Mouse (Mus musculus) heart, embryonic 13.5 days (tissue): ENCODE results near the gene Sh3bgr. TPM values are rescaled to one million over a fixed set of nuclear protein-coding genes. Genes with fewer than 3 reads are reported as not detected.

Source experiments
- ATAC-seq: fragments of 200-750 bp; cut with Nextera tagmentation; 2 replicates; pipeline ENCODE4 v1.8.0; 2017; ENCODE audit warnings: moderate TSS enrichment; ENCODE audit not compliant: insufficient number of reproducible peaks, low FRiP score, low TSS enrichment; ENCODE audit errors: extremely low read depth
- H3K27ac ChIP-seq: fragments of 300-500 bp; sonication (generic); replicated peaks from 2 replicates; pipeline ENCODE4 v1.5.1; 2015; ENCODE audit warnings: moderate library complexity, mild to moderate bottlenecking, inconsistent platforms
- H3K27me3 ChIP-seq: fragments of 300-500 bp; sonication (generic); replicated peaks from 2 replicates; pipeline ENCODE4 v1.6.1; 2015; ENCODE audit warnings: mild to moderate bottlenecking, inconsistent platforms
- H3K36me3 ChIP-seq: fragments of 300-500 bp; sonication (generic); 2 replicates; pipeline ENCODE4 v1.6.1; 2015; ENCODE audit warnings: mild to moderate bottlenecking, inconsistent platforms
- H3K4me1 ChIP-seq: fragments of 300-500 bp; sonication (generic); 2 replicates; pipeline ENCODE4 v1.6.1; 2015; ENCODE audit warnings: inconsistent platforms
- H3K4me2 ChIP-seq: fragments of 300-500 bp; sonication (generic); 2 replicates; pipeline ENCODE4 v1.6.1; 2015; ENCODE audit warnings: inconsistent platforms, mild to moderate bottlenecking, moderate library complexity
- H3K4me3 ChIP-seq: fragments of 300-500 bp; sonication (generic); 2 replicates; pipeline ENCODE4 v1.5.1; 2015; ENCODE audit warnings: moderate library complexity, mild to moderate bottlenecking, inconsistent platforms
- H3K9ac ChIP-seq: fragments of 300-500 bp; sonication (generic); 2 replicates; pipeline ENCODE4 v1.6.1; 2015; ENCODE audit warnings: inconsistent platforms, mild to moderate bottlenecking, moderate library complexity
- H3K9me3 ChIP-seq: fragments of 300-500 bp; sonication (generic); 2 replicates; pipeline ENCODE4 v1.6.1; 2016; ENCODE audit warnings: inconsistent platforms
- WGBS: fragments of 180-500 bp; shearing (Covaris S2); methylation state at CpG from one replicate; pipeline ENCODE4 v1.1.7; 2015; ENCODE audit warnings: mixed read lengths; 5-methylcytosine and 5-hydroxymethylcytosine counted together
- polyA plus RNA-seq: library from polyadenylated mRNA; unstranded; fragments of >200 nt; fragmentation: Nextera tagmentation; extraction: Ambion mirVana; gene quantifications from 2 replicates; pipeline ENCODE4 v1.2.1, GENCODE M21; 2015

Gene Sh3bgr
- polyA plus RNA-seq, 1 experiment from 2014 or later = 520 TPM

DNA sequence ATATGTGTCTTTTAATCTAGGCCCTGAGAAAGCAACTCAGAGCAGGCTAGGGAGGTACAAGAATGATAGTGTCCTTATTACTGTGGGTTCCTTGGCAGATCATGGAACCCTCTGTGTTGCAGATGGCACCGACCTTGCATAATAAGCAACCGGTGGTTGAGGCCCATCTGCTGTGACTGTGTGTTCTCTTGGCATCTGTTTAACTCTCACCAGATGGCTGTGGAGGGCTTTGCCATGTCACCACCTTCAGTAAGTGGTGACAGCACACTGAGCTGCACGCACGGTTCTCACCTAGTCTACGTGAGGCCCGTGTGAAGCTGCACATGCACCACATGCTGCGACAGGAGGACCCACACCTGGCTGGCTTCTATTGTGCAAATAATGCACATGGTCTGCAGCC lies 49.4 kb downstream of the Sh3bgr start:
- no peak overlapping the region for H3K9ac ChIP-seq
- no peak overlapping the region for H3K27ac ChIP-seq
- H3K4me3 ChIP-seq = no peak overlapping the region
- H3K4me1 ChIP-seq = no peaks in the 10 kb centered on the region
- H3K4me2 ChIP-seq = no peak overlapping the region
- WGBS = 59% methylated on average over 7 of the region's 7 CpGs
- peaks cover 8% of the 10 kb centered on the region; the same call in 1 of the 2 replicates for H3K9me3 ChIP-seq
- H3K36me3 ChIP-seq = no peaks in the 10 kb centered on the region
- peaks cover 16% of the 10 kb centered on the region; the same call in 1 of the 2 replicates for H3K27me3 ChIP-seq
- no peak for ATAC-seq

- H3K27me3 ChIP-seq = peaks cover 16% of the 10 kb centered on the region; the same call in 1 of the 2 replicates
- no peak overlapping the region for H3K4me3 ChIP-seq
- 69% methylated on average over 1 of the region's 1 CpGs for WGBS
- H3K9ac ChIP-seq = no peak overlapping the region
- no peak overlapping the region for H3K27ac ChIP-seq
- no peaks in the 10 kb centered on the region for H3K4me1 ChIP-seq
- H3K36me3 ChIP-seq = no peaks in the 10 kb centered on the region
- no peak overlapping the region for H3K4me2 ChIP-seq
- ATAC-seq = no peak
- H3K9me3 ChIP-seq = no peaks in the 10 kb centered on the region
Observed at GRCm38 (mm10) chr16:96252146-96252545, 51.9 kb downstream of the Sh3bgr start.

DNA sequence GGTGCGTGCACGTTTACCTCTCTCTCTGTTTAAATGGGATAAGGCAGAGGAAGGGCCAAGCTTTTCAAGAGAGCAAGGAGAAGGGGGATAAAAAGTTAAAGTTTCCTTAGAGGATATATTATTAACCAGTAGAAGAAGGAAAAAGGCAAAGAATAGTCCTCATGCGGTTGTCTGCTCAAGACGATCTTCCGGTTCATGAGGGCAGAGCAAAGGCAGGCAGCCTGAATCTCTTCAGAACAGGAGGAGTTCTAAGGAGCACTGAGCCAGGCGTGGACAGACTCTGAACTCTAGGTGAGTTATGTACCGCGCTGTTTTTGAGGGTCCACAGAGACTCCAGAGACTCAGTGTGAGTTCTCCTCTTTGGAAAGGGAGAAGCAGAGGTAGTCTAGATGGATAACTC lies 58.2 kb downstream of the Sh3bgr start:
- no peak overlapping the region for H3K27ac ChIP-seq
- no peaks in the 10 kb centered on the region for H3K4me1 ChIP-seq
- H3K27me3 ChIP-seq = no peaks in the 10 kb centered on the region
- H3K36me3 ChIP-seq = no peaks in the 10 kb centered on the region
- no peak overlapping the region for H3K4me2 ChIP-seq
- H3K9ac ChIP-seq = no peak overlapping the region
- WGBS = 76% methylated on average over 8 of the region's 8 CpGs
- no peak overlapping the region for H3K4me3 ChIP-seq
- no peak for ATAC-seq
- no peaks in the 10 kb centered on the region for H3K9me3 ChIP-seq

DNA sequence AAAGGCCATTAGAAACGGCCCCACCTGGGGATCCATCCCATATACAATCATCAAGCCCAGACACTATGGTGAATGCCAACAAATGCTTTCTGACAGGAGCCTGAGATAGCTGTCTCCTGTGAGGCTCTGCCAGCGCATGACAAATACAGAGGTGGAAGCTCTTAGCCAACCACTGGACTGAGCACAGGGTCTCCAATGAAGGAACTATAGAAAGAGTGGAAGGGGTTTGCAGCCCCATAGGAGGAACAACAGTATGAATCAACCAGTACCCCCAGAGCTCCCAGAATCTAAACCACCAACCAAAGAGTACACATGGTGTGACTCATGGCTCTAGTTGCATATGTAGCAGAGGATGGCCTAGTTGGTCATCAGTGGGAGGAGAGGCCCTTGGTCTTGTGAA lies 71.5 kb downstream of the Sh3bgr start:
- Histone ChIP-seq H3K4me3 (no peak overlapping the region), H3K36me3 (no peaks in the 10 kb centered on the region), H3K9me3 (0 out of 2 replicates have a peak, but pooled peaks cover 2% of the 10 kb centered on the region), H3K27me3 (no peaks in the 10 kb centered on the region), H3K4me1 (no peaks in the 10 kb centered on the region), H3K27ac (no peak overlapping the region), H3K9ac (no peak overlapping the region), H3K4me2 (no peak overlapping the region)
- no peak for ATAC-seq
- 62% methylated on average over 2 of the region's 2 CpGs for WGBS

DNA sequence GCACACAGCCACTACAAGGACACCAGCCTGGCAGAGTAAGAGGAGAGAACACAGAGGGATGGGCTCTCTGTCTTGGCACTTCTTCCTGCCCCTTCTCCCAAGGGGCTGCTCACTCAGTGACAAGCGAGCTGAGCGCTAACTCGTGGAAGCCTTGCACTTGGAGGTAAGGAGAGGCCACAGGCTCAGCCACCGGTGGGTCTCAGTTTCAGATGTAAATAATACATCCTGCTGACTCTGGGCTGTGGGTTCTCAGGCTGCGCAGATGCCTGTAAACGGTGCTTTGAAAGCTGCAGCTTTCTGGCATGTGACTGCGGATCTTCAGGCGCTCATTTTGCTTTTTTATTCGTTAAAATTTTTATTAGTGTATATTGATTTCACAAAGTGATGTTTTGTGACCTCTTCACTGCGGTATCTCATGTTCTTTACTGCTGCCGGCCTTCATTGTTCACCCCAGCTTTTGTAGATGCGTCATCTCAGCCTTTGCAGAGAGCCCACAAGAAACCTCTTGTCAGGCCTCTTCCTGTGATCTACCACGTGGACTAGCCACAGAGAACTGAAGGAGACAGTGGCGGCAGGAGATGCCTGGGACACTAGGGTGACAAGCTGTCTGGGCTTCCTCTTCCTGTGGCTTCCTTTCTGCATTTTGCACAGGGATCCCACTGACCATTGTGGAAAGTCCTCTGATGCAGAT lies 72.8 kb downstream of the Sh3bgr start:
- no peak overlapping the region for H3K9ac ChIP-seq
- H3K4me2 ChIP-seq = no peak overlapping the region
- no peaks in the 10 kb centered on the region for H3K4me1 ChIP-seq
- H3K36me3 ChIP-seq = no peaks in the 10 kb centered on the region
- H3K27ac ChIP-seq = no peak overlapping the region
- H3K4me3 ChIP-seq = no peak overlapping the region
- H3K9me3 ChIP-seq = 0 out of 2 replicates have a peak, but pooled peaks cover 2% of the 10 kb centered on the region
- no peak for ATAC-seq
- H3K27me3 ChIP-seq = no peaks in the 10 kb centered on the region
- WGBS = 57% methylated on average over 14 of the region's 14 CpGs

DNA sequence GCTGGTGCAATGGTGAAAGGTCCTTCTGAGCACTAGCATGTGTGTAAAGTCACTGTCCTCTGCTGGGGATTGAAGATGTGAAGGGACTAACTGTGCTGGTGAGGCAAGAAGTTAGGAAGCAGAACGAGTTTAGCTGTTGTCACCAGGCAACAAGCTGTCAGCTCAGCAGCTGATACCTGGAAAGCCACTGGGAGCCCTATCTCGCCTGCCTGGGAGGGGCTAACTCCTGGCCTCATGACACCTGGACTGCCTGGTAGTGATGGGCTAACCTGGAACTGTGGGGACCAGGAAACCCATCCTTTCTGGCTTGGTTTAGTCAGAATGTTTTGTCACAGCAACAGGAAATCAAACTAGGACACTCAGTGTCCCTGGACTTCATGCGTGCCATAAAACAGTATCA lies 76.3 kb downstream of the Sh3bgr start:
- no peak overlapping the region for H3K27ac ChIP-seq
- H3K36me3 ChIP-seq = no peaks in the 10 kb centered on the region
- no peak overlapping the region for H3K9ac ChIP-seq
- peaks cover 33% of the 10 kb centered on the region for H3K27me3 ChIP-seq
- H3K4me2 ChIP-seq = no peak overlapping the region
- peaks cover 9% of the 10 kb centered on the region; the same call in 1 of the 2 replicates for H3K4me1 ChIP-seq
- 48% methylated on average over 3 of the region's 3 CpGs for WGBS
- 0 out of 2 replicates have a peak, but pooled peaks cover 2% of the 10 kb centered on the region for H3K9me3 ChIP-seq
- no peak for ATAC-seq
- H3K4me3 ChIP-seq = no peak overlapping the region

Other genes starting within 250 kb of the Sh3bgr start
- gene Psmg1, start 209.5 kb upstream of the Sh3bgr start, polyA plus RNA-seq = 62.1 and 72.4 TPM in 2 replicates
- gene Brwd1, start 117.9 kb upstream of the Sh3bgr start, polyA plus RNA-seq = 71.1 and 72.1 TPM in 2 replicates
- gene Hmgn1, start 72.7 kb upstream of the Sh3bgr start, polyA plus RNA-seq = 348 and 374 TPM in 2 replicates
- 64.6 and 71.2 TPM in 2 replicates for gene Wrb, start 55.0 kb upstream of the Sh3bgr start, polyA plus RNA-seq
- gene Lca5l, start 8.2 kb upstream of the Sh3bgr start, polyA plus RNA-seq = 1.2 and 1.6 TPM in 2 replicates
- 0.09 and 0.13 TPM in 2 replicates for gene B3galt5, start 35.4 kb downstream of the Sh3bgr start, polyA plus RNA-seq
- not detected in 2 replicates for gene Itgb2l, start 243.2 kb downstream of the Sh3bgr start, polyA plus RNA-seq